Mouse (Mus musculus) hindbrain, embryonic 14.5 days (tissue): Measurements from ENCODE around the gene Tril. TPM values are rescaled to one million over a fixed set of nuclear protein-coding genes. Genes with fewer than 3 reads are reported as not detected.
A peak's percentile ranks its signal among the peaks of the same experiment; 100 is the strongest.

Experiments
- ATAC-seq: fragments of 200-750 bp; cut with Nextera tagmentation; 2 replicates; pipeline ENCODE4 v1.8.0; 2017; ENCODE audit warnings: moderate number of reproducible peaks, mild to moderate bottlenecking, moderate TSS enrichment, moderate library complexity; ENCODE audit not compliant: low FRiP score
- DNase-seq: peaks from one replicate; pipeline ENCODE4 v3.0.0-alpha.2; 2015; ENCODE audit warnings: low spot score
- H3K27ac ChIP-seq: fragments of 300-500 bp; sonication (generic); 2 replicates; pipeline ENCODE4 v1.5.1; 2014; ENCODE audit warnings: mild to moderate bottlenecking, moderate library complexity
- H3K27me3 ChIP-seq: fragments of 300-500 bp; sonication (generic); 2 replicates; pipeline ENCODE4 v1.6.1; 2014; ENCODE audit warnings: mild to moderate bottlenecking, low read length, mixed read lengths; ENCODE audit not compliant: control insufficient read depth, insufficient read depth
- H3K36me3 ChIP-seq: fragments of 300-500 bp; sonication (generic); replicated peaks from 2 replicates; pipeline ENCODE4 v1.6.1; 2014; ENCODE audit not compliant: control insufficient read depth, insufficient read depth
- H3K4me1 ChIP-seq: fragments of 300-500 bp; sonication (generic); replicated peaks from 2 replicates; pipeline ENCODE4 v1.6.1; 2014; ENCODE audit warnings: antibody characterized with exemption, low read length, mixed read lengths; ENCODE audit not compliant: control insufficient read depth, insufficient read depth
- H3K4me2 ChIP-seq: fragments of 300-500 bp; sonication (generic); replicated peaks from 2 replicates; pipeline ENCODE4 v1.6.1; 2014; ENCODE audit warnings: mild to moderate bottlenecking, moderate library complexity
- H3K4me3 ChIP-seq: fragments of 300-500 bp; sonication (generic); replicated peaks from 2 replicates; pipeline ENCODE4 v1.5.1; 2014; ENCODE audit warnings: mild to moderate bottlenecking, low read length
- H3K9ac ChIP-seq: fragments of 300-500 bp; sonication (generic); 2 replicates; pipeline ENCODE4 v1.6.1; 2014
- H3K9me3 ChIP-seq: fragments of 300-500 bp; sonication (generic); 2 replicates; pipeline ENCODE4 v1.6.1; 2016; ENCODE audit warnings: low read length; ENCODE audit not compliant: control insufficient read depth
- WGBS: fragments of 180-500 bp; shearing (Covaris S2); extraction: QIAGEN DNeasy Blood & Tissue Kit; methylation state at CpG from one replicate; pipeline ENCODE4 v1.1.7; 2014; 5-methylcytosine and 5-hydroxymethylcytosine counted together
- polyA plus RNA-seq: library from polyadenylated mRNA; unstranded; fragments of >200 nt; fragmentation: Nextera tagmentation; extraction: Ambion mirVana; gene quantifications from 2 replicates; pipeline ENCODE4 v1.2.1, GENCODE M21; 2014

The Tril gene
- polyA plus RNA-seq, 1 experiment from 2014 or later, result 14.3 TPM

GRCm38 (mm10) chr6:53798865-53799264 lies 21.8 kb downstream of the Tril start:
- ATAC-seq, result no peak

GRCm38 (mm10) chr6:53796835-53797234 lies 23.8 kb downstream of the Tril start:
- WGBS, result 77% methylated on average over 3 of the region's 3 CpGs
- Histone ChIP-seq H3K36me3 (no peaks in the 10 kb centered on the region), H3K27ac (no peak overlapping the region), H3K4me1 (peaks cover 5% of the 10 kb centered on the region; the same call in 1 of the 2 replicates), H3K9me3 (no peaks in the 10 kb centered on the region), H3K9ac (no peak overlapping the region), H3K4me2 (no peak overlapping the region), H3K4me3 (no peak overlapping the region), H3K27me3 (no peaks in the 10 kb centered on the region)
- ATAC-seq (no peak), DNase-seq (no peak)

More at GRCm38 (mm10) chr6:53798865-53799264, 21.8 kb downstream of the Tril start:
- H3K9me3 ChIP-seq, result no peaks in the 10 kb centered on the region
- no peak for DNase-seq
- H3K27ac ChIP-seq, result no peak overlapping the region
- no peak overlapping the region for H3K4me2 ChIP-seq
- H3K9ac ChIP-seq, result no peak overlapping the region
- peaks cover 5% of the 10 kb centered on the region; the same call in 1 of the 2 replicates for H3K4me1 ChIP-seq
- H3K36me3 ChIP-seq, result no peaks in the 10 kb centered on the region
- no peaks in the 10 kb centered on the region for H3K27me3 ChIP-seq
- no peak overlapping the region for H3K4me3 ChIP-seq
- 92% methylated on average over 3 of the region's 3 CpGs for WGBS

DNA sequence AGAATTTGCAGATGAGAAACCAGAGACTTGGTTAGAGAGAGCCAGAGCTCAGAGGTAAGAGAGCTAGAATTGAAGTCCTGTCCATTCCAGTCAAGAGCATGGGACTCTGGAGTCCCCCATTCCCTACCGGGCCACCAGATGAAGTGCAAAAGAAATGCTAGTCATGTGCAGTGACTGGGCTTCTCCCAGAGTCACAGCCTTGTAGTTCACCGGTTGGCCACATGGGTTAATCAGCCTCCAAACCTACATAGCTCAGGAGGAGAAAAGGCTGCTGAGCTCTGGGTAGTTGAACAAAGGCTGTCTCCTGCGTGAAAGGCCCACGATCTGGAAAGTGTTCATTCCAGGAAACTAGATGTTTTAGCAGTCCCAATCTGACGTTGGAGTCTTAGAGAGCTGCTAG lies 24.8 kb downstream of the Tril start:
- H3K9ac ChIP-seq, result no peak overlapping the region
- no peak overlapping the region for H3K27ac ChIP-seq
- H3K36me3 ChIP-seq, result no peaks in the 10 kb centered on the region
- DNase-seq (peak; percentile 64), ATAC-seq (no peak)
- H3K9me3 ChIP-seq, result no peaks in the 10 kb centered on the region
- no peak overlapping the region for H3K4me2 ChIP-seq
- H3K4me1 ChIP-seq, result peaks cover 5% of the 10 kb centered on the region; the same call in 1 of the 2 replicates
- H3K27me3 ChIP-seq, result no peaks in the 10 kb centered on the region
- WGBS, result 17% methylated on average over 5 of the region's 5 CpGs
- H3K4me3 ChIP-seq, result no peak overlapping the region

DNA sequence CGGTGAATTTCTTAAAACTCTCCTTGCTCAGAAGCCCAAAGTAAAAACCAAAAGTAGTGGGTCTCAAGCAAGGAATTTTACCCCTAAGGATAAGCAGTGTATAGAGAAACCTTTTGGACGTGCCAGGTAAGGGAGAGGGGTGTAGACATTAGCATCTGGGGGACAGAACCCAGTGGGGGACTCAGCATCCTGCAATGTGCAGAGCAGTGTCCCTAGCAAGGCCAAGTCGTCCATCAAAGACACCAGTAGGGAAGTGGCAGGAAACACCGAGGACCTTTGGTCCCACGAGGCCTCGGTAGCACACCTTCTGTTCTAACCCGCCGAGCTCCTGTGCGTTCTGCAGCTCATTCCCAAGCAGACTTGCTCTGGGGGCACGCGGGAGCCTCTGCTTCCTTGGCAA lies 25.6 kb downstream of the Tril start:
- H3K4me1 ChIP-seq, result peaks cover 5% of the 10 kb centered on the region; the same call in 1 of the 2 replicates

DNA sequence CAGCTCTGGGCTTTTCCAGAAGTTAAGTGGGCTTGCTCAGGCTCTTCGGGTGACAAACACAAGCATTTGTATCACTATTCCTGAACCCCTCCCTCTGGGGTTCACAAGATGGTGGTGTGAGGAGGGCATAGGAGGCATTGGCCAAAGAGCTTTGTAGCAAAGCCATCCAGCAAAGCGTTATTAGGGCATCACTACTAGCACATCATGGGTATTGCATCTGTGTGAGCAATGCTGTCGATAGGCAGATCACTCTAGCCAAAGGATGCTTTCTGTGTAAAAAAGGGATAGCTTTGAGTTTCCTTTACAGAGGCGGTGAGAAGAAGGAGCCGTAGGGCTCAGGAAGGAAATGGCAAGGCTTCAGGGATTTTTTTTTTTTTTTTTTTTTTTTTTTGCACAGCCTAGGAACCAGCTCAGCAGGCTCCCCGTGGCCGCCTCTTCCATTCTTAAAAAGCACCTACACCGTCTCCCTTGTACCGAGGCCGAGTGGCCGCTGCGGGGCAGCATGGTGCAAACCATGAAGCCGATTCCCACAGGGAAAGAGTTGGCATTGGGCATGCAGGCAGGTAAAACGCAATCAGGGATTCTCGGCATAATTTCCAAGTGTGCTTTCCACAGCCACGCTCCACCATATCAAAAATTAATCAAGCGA lies 26.2 kb downstream of the Tril start:
- peak; percentile 76; the same call in 1 of the 2 replicates for ATAC-seq
- no peak overlapping the region for H3K4me3 ChIP-seq
- H3K36me3 ChIP-seq, result no peaks in the 10 kb centered on the region
- peak; percentile 83 for DNase-seq
- H3K27me3 ChIP-seq, result no peaks in the 10 kb centered on the region
- WGBS, result 14% methylated on average over 17 of the region's 17 CpGs
- H3K9ac ChIP-seq, result no peak overlapping the region
- H3K4me2 ChIP-seq, result peak overlapping the region; percentile 31
- no peaks in the 10 kb centered on the region for H3K9me3 ChIP-seq
- peaks cover 5% of the 10 kb centered on the region; the same call in 1 of the 2 replicates for H3K4me1 ChIP-seq
- H3K27ac ChIP-seq, result no peak overlapping the region

More for the DNA sequence above, 25.6 kb downstream of the Tril start:
- DNase-seq (no peak), ATAC-seq (no peak)
- no peak overlapping the region for H3K27ac ChIP-seq
- H3K36me3 ChIP-seq, result no peaks in the 10 kb centered on the region
- H3K27me3 ChIP-seq, result no peaks in the 10 kb centered on the region
- peak overlapping the region; percentile 31 for H3K4me2 ChIP-seq
- WGBS, result 44% methylated on average over 11 of the region's 11 CpGs
- no peaks in the 10 kb centered on the region for H3K9me3 ChIP-seq
- no peak overlapping the region for H3K9ac ChIP-seq
- H3K4me3 ChIP-seq, result no peak overlapping the region

GRCm38 (mm10) chr6:53782880-53783539 lies 37.6 kb downstream of the Tril start:
- WGBS, result 47% methylated on average over 16 of the region's 16 CpGs
- Histone ChIP-seq H3K27ac (no peak overlapping the region), H3K36me3 (no peaks in the 10 kb centered on the region), H3K4me2 (no peak overlapping the region), H3K27me3 (no peaks in the 10 kb centered on the region), H3K4me1 (no peaks in the 10 kb centered on the region), H3K9me3 (no peaks in the 10 kb centered on the region), H3K4me3 (no peak overlapping the region), H3K9ac (no peak overlapping the region)
- DNase-seq (peak; percentile 85), ATAC-seq (no peak)

- Histone ChIP-seq H3K4me2 (no peak overlapping the region), H3K4me1 (no peaks in the 10 kb centered on the region), H3K9ac (no peak overlapping the region), H3K27ac (no peak overlapping the region), H3K4me3 (no peak overlapping the region), H3K36me3 (no peaks in the 10 kb centered on the region), H3K27me3 (no peaks in the 10 kb centered on the region), H3K9me3 (no peaks in the 10 kb centered on the region)
- WGBS, result 80% methylated on average over 5 of the region's 5 CpGs
- no peak for DNase-seq
- no peak for ATAC-seq
Observed at GRCm38 (mm10) chr6:53782273-53782672, 38.4 kb downstream of the Tril start.

GRCm38 (mm10) chr6:53781171-53781570 lies 39.5 kb downstream of the Tril start:
- WGBS, result 11% methylated on average over 4 of the region's 4 CpGs
- H3K27me3 ChIP-seq, result no peaks in the 10 kb centered on the region
- DNase-seq (peak; percentile 84), ATAC-seq (no peak)
- no peaks in the 10 kb centered on the region for H3K36me3 ChIP-seq
- H3K9ac ChIP-seq, result no peak overlapping the region
- H3K9me3 ChIP-seq, result no peaks in the 10 kb centered on the region
- H3K4me1 ChIP-seq, result no peaks in the 10 kb centered on the region
- H3K4me2 ChIP-seq, result no peak overlapping the region
- no peak overlapping the region for H3K27ac ChIP-seq
- no peak overlapping the region for H3K4me3 ChIP-seq

DNA sequence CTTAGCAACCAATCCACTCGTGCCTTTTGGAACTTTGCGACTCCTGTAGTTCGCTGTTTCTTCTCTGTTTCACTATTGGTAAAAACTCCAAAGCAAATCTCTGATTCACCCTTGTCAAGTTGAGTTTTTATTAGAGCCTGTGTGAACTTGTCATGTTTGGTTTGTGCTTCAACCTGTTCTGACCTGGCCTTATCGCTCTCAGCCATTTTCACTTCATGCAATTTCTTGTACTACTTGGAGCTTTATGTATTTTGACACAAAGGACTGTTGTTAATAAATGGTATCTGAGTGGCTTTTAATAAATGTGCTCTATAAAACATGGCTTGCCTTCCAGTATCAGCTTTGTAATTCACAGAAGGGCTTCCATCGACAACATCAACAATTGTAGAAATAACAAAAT lies 40.6 kb downstream of the Tril start:
- H3K4me2 ChIP-seq, result no peak overlapping the region
- no peaks in the 10 kb centered on the region for H3K4me1 ChIP-seq
- WGBS, result 89% methylated on average over 5 of the region's 5 CpGs
- no peaks in the 10 kb centered on the region for H3K9me3 ChIP-seq
- no peaks in the 10 kb centered on the region for H3K36me3 ChIP-seq
- no peaks in the 10 kb centered on the region for H3K27me3 ChIP-seq
- no peak overlapping the region for H3K9ac ChIP-seq
- no peak overlapping the region for H3K27ac ChIP-seq
- ATAC-seq, result no peak
- H3K4me3 ChIP-seq, result no peak overlapping the region
- no peak for DNase-seq
